Mouse (Mus musculus): ENCODE data around the gene Dpp9. TPM values are rescaled to one million over a fixed set of nuclear protein-coding genes. Genes with fewer than 3 reads are reported as not detected.
"Not testable (repeated sequence)": the region's sequence is repeated elsewhere in the genome, so short reads cannot be mapped to it uniquely, and the experiment has no call there.

Gene Dpp9
- 10 to 100 TPM; 35.6 to 41.4 (median 39.6) TPM for total RNA-seq (2022)

DNA sequence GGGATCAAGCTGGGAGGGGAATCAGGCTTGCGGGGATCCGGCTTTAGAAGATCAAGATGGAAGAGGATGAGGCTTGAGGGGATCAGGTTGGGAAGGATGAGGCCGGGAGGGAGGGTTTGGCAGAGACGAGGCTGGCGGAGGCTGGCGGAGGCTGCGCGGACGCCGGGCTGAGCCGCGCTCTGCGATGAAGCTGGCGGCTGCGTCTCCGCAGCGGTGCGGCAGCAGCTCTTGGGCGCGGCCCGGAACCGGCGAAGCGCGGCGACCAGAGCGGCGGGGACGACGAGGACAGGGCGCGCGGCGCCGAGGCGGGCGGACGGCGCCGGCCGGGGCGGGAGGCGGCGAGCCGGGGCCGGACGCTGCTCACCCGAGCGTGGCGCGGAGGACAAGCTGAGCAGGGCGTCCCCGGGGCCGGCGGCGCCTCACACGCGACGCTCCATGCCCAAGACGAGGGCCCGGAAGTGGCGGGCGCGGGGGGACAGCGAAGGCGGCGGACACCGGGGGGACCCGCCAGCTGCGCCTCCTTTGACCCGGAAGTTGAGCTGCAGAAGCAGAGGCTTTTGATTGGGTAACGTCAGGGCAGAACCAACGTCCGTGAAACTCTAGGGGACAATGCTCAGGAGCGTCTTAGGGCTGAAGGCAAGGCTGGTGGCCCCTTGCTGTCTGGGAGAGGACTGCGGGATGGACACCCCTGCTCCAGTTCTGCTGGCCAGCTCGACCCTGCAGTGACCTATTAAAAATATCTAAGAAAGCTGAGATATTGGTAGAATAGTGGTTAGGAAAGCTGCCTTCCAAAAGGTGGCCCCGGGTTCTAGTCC is at the start of gene Dpp9:
Gene Dpp9, minus strand, starts transcription at position 529 of the 815 bp plus-strand sequence.
- DNase-seq: peak; percentile 93

DNA sequence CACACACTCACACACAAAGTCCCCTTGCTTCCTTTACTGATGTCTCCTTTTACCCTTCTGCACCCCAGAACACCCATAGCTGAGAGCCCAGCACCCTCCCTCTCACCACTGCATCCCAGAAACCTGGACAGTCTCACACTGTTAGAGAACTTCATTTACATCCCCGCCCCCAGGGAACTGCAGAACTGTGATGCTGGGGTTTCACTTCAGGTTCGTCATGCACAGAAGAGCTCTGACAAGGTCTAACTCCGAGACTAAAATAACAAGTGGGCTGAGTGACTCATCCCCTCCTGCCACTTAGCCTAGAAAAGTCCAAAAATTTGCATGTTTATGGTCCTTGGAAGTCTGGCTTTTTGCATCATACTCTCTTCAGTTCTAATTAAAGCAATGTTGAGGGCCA is 47.6 kb upstream of the Dpp9 start:
- DNase-seq: no peak

- DNase-seq: no peak
Observed at GRCm38 (mm10) chr17:56265869-56266268, 47.2 kb upstream of the Dpp9 start.

DNA sequence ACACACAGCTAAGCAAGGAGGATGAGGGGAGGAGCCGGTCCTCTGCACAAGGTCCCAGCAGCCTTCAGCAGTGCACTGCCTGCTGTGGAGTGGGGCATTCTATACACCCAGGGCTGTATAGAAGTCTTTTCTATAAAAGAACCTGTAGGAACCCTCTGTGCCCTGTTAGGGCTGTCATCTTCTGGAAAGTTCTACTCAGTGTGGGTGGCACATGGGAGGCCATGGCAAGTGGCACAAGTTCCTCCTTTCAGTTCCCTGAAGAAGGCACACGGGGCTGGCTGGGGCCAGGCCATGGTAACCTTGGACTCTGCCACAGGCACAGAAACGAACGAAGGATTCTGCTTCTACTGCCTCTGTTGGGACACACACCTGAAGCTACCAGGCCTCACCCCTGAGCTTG is 46.3 kb upstream of the Dpp9 start:
- no peak for DNase-seq

DNA sequence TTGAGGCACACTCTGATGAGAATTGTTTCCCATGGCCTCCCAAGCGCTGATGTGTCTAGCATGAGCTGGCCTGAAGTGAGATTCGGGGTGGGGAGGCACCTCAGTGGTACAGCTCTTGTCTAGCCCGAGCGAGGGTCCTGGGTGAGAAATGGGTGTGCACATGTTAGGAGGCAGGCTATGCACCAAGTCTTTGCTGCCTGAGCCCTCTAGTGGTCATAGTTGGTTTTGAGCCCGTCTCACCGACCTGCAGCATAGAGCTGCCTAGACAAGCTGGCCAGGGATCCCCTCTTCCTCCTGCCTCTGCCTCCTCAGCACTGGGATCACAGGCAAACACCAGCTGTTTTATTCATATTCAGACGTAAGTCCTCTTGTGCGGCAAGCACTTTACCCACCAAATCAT is 45.3 kb upstream of the Dpp9 start:
- DNase-seq: peak; percentile 75

DNA sequence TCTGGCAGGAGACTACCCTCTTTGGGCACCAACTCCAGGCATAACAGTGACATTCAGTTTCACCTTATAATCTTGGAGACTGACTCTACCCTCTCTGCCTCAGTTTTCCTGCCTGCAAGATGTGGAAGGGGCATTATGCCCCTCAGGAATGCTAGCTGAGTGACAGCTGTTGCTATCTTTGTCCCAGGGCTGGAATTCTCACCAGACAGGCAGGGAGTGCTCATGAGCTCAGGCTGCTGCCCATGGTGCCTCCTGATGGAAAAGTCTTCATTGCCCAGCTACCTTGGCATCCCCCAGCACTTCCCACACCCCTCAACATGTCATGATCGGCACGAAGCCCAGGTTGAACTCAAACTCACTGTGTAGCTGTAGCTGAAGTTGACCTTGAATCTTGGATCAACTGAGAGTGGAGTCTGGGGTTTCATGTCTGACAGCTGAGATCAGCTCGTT is 44.0 kb upstream of the Dpp9 start:
- no peak for DNase-seq

GRCm38 (mm10) chr17:56261166-56261565 is 42.5 kb upstream of the Dpp9 start:
- DNase-seq: no peak

- no peak for DNase-seq
Observed at GRCm38 (mm10) chr17:56259301-56260037, 40.8 kb upstream of the Dpp9 start.

DNA sequence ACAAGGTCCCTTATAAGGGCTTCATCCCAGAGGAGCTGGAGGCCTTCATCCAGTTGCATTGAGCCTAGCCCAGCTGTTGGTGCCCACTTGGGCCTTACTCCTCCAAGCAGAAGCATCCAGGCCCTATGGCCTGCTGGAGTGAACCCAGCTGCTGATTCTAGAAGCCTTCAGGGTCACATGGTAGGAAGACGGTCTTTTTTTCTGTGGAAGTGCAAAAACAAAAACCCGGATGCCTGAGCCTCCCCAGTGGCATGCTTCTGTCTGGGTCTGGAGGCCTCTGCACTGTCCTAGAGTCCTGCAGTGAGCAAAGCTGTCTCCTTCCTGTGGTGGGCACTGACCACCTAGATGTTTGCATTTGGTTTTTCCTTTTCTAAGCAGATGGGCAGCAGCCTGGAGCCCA is 40.1 kb upstream of the Dpp9 start:
- not testable (repeated sequence) for DNase-seq

DNA sequence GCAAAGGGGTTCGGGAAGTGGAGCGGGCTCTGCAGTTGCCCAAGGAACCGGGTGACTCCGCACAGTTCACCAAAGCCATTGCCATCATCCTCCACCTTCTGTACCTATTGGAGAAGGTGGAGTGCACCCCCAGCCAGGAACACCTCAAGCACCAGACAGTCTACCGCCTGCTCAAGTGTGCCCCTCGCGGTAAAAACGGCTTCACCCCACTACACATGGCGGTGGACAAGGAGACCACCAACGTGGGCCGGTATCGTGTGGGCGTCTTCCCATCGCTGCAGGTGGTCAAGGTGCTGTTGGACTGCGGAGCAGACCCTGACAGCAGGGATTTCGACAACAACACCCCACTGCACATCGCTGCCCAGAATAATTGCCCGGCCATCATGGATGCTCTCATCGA is 39.6 kb upstream of the Dpp9 start:
- DNase-seq: not testable (repeated sequence)

DNA sequence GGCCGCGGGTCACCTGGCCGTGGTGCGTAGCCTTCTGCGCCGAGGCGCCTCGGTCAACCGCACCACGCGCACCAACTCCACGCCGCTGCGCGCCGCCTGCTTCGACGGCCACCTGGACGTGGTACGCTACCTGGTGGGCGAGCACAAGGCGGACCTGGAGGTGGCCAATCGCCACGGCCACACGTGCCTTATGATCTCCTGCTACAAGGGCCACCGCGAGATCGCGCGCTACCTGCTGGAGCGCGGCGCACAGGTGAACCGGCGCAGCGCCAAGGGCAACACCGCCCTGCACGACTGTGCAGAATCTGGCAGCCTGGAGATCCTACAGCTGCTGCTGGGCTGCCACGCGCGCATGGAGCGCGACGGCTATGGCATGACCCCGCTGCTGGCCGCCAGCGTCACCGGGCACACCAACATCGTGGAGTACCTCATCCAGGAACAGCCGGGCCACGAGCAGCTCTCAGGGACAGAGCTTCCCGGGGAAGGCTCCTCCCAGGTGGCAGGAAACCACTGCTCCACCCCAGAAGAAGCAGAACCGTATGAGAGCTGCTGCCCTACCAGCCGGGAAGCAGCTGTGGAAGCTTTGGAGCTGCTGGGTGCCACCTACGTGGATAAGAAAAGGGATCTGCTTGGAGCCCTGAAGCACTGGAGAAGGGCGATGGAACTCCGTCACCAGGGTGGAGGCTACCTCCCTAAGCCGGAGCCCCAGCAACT is 38.6 kb upstream of the Dpp9 start:
- no peak for DNase-seq

- peak; percentile 97 for DNase-seq
Observed at GRCm38 (mm10) chr17:56256239-56256881, 37.7 kb upstream of the Dpp9 start, which contains the start of gene Fem1a. Fem1a (plus strand) TSS chr17:56256810.

DNA sequence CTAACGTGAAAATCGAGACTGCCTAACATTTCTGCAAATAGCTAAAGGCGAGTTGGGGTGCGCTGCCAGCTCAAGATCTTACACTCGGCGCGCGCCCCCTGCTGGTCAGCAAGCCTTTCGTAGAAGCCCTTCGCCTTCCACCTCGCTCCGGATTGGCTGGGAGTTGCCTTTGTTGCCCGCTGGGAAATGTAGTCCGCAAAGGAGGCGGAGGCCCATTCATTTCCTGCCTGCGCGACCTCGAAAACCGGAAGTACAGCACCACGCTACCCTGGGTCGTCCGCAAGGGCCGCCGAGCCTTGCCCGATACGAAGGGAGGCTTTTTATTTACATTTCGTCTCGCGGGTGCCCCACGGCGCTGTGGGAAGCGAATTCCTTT is 37.1 kb upstream of the Dpp9 start:
- DNase-seq: peak; percentile 97

DNA sequence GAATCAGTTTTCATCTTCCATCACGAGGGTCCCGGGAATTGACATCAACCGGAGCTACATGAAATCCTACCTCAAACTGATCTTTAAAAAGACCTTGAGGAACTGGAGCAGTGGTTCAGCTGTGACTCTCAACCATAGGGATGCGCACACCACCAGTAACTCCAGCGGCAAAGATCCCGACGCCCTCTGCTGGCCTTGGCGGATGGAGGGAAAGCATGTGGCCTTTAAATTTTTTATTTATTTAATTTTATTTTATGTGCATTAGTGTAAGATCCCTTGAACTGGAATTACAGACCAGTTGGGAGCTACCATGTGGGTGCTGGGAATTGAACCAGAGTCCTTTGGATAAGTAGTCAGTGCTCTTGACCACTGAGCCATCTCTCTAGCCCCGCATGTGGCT is 36.7 kb upstream of the Dpp9 start:
- DNase-seq: no peak

DNA sequence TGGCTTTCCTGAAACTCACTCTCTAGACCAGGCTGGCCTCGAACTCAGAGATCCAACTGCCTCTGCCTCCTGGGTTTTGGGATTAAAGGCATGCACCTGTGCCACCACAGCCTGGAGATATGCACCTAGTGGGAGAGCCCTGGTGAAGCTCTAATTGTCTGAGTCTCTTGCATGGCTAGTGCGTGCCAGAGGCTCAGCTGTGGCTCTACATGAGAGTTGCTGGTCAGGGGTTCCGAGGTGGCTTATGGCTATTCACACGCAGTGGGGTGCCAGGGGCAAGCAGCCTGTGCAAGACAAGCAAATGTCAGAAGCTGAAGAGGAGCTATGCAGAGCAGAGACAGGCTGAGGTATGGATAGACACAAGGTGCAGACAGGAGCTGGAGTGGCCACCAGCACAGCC is 36.0 kb upstream of the Dpp9 start:
- no peak for DNase-seq

- DNase-seq: peak; percentile 46
Observed at GRCm38 (mm10) chr17:56251136-56251829, 32.6 kb upstream of the Dpp9 start.

- DNase-seq: no peak
Observed at GRCm38 (mm10) chr17:56245608-56246007, 26.9 kb upstream of the Dpp9 start.

DNA sequence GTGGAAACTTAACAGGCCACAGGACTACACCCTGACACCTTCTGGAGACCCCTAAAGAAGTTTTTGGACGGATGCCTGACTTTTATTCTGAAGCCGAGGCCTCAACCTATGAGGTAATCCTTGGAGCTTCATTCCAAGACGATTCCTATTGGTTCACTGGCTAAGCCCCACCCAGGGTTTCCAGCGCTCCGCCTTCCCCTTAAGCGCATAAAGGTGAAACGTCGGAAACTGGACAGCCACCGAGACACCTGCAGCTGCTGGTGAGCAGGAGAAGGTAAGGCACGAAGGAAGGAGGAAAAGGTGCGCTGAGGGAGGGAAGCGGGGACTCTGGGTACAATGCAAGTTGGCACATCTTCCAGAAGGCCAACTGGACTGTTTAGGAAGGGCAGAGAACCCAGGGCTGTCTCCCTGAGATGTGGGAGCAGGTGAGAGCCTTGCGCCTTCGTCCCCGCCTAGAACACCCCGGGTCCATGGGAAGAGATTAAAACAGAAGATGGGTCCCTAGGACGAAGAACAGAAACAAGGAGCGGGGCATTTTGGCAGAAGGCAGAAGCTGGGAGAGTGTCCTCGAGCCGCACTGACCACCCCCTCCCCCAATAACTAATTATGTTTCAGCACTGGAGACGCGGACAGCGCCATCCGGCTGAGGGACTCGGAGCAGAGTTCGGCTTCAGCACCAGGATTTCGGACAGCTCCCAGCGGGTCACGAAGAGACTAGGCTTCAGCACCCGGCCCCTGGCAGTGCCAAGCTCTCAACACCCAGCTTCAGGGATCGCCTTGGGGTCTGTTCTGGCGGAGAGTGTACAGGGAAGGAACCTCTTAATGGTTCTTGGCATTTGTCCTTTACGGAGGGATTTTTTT is 23.1 kb upstream of the Dpp9 start:
- DNase-seq: peak; percentile 71

- peak; percentile 19 for DNase-seq
Observed at GRCm38 (mm10) chr17:56233818-56234469, 15.2 kb upstream of the Dpp9 start.

DNA sequence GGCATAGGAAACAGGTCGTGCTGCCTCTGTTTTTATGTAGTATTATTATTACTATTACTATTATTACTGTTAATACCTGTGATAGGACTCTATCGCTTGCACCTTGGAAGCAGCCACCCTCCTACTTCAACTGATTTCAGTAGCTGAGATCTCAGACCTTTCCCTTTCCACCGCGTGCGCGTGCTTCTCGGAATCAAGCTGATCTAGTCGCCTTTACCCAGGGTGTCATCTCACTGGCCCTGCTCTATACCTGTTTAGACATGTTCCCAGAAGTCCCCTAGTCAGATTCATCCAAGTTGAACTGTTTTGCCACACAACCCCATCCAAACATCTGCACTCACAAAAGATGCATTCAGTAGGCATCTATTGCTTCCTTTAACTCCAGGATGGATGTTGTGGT is 14.7 kb upstream of the Dpp9 start:
- no peak for DNase-seq

All from adrenal gland, adult 8-10 months (tissue).